Mouse (Mus musculus): Measurements from ENCODE around the gene Sf3b3. TPM values are rescaled to one million over a fixed set of nuclear protein-coding genes. Genes with fewer than 3 reads are reported as not detected.

The Sf3b3 gene
- polyA plus RNA-seq, 1 experiment from 2014 or later = 75.4 TPM

GRCm38 (mm10) chr8:110815308-110815707, 31.3 kb downstream of the Sf3b3 start:
- Histone ChIP-seq H3K4me1 (replicated peaks) (no peaks in the 10 kb centered on the region), H3K9ac (no peak overlapping the region), H3K9me3 (replicated peaks) (no peaks in the 10 kb centered on the region), H3K4me2 (no peak overlapping the region), H3K4me3 (replicated peaks) (no peak overlapping the region), H3K27me3 (no peaks in the 10 kb centered on the region), H3K36me3 (peaks cover 100% of the 10 kb centered on the region), H3K27ac (no peak overlapping the region)
- no peak for ATAC-seq (ENCODE audit: low read depth)
- no peak for DNase-seq
- WGBS (ENCODE audit: insufficient replicate concordance) = 70% methylated on average over 3 of the region's 3 CpGs

DNA sequence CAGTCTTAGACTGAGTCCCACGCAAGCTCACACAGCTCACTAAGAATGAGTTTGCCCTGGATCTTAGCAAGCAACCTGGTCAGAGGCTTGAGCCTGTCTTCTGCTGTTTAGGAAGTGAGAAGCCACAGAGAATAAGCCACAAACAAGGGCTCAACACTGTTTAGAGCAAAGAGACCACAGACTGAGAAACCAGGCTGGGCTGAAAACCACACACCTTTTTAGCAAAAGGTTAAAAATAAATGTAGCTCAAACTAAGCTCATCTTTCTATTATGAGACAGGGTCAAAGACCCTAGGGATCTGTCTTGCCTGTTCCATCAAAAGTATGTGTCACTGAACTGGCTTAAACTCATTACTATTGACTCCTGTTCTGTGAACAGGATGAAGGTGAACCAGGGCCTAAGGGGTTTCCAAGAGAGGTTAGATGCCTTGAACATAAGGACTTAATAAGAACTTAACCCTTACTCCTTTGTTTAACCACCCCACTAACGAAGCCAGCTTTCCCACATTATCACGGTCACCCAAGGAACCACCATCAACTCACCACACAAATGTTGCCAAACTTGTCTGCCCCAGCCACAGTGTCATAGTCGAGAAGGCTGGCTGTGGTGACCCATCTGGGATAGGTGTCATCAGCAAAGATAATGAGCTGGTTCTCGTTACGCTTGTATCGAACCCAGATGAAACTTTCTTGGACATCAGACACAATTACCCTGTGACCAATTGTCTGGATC, 33.3 kb downstream of the Sf3b3 start:
- H3K9ac ChIP-seq = no peak overlapping the region
- ATAC-seq (ENCODE audit: low read depth) (no peak), DNase-seq (no peak)
- H3K27me3 ChIP-seq = no peaks in the 10 kb centered on the region
- no peak overlapping the region for H3K4me2 ChIP-seq
- 82% methylated on average over 7 of the region's 7 CpGs for WGBS (ENCODE audit: insufficient replicate concordance)
- H3K27ac ChIP-seq = no peak overlapping the region
- no peak overlapping the region for H3K4me3 ChIP-seq (replicated peaks)
- H3K36me3 ChIP-seq = peaks cover 94% of the 10 kb centered on the region
- H3K4me1 ChIP-seq (replicated peaks) = peaks cover 4% of the 10 kb centered on the region; the same call in 1 of the 2 replicates
- H3K9me3 ChIP-seq (replicated peaks) = no peaks in the 10 kb centered on the region

DNA sequence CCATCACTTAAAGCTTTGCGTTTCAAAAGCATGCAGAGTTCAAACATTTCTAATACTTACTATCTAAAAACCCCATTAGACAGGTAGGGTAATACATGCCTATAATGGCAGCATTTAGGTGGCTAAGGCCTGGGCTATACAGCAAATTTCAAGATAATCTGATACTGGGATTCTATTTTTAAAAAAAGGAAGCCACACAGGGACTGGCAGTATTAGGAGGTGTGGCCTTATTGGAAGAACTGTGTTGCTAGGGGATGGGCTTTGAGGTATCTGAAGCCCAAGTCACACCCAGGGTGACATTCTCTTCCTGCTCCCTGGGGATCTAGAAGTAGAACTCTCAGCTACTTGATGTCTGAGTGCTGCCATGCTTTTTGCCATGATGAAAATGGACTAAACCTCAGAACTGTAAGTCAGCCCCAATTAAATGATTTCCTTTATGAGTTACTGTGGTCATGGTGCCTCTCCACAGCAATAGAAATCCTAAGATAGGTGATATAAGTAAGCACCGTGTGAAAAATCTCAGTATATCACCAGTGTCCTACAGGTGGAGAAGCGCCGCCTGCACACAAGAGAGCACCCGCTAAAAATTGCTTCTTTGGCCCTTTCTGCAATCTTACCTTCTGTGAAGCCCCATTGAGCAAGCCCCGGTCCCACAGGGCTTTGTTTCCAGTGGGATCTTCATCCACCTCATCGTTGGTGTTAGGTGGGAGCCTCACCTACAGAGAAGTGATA, 34.1 kb downstream of the Sf3b3 start:
- peaks cover 87% of the 10 kb centered on the region for H3K36me3 ChIP-seq
- no peak overlapping the region for H3K4me2 ChIP-seq
- 89% methylated on average over 7 of the region's 7 CpGs for WGBS (ENCODE audit: insufficient replicate concordance)
- H3K4me1 ChIP-seq (replicated peaks) = peaks cover 4% of the 10 kb centered on the region; the same call in 1 of the 2 replicates
- no peaks in the 10 kb centered on the region for H3K9me3 ChIP-seq (replicated peaks)
- ATAC-seq (ENCODE audit: low read depth) (no peak), DNase-seq (no peak)
- no peak overlapping the region for H3K9ac ChIP-seq
- H3K27ac ChIP-seq = no peak overlapping the region
- H3K27me3 ChIP-seq = no peaks in the 10 kb centered on the region
- H3K4me3 ChIP-seq (replicated peaks) = no peak overlapping the region

DNA sequence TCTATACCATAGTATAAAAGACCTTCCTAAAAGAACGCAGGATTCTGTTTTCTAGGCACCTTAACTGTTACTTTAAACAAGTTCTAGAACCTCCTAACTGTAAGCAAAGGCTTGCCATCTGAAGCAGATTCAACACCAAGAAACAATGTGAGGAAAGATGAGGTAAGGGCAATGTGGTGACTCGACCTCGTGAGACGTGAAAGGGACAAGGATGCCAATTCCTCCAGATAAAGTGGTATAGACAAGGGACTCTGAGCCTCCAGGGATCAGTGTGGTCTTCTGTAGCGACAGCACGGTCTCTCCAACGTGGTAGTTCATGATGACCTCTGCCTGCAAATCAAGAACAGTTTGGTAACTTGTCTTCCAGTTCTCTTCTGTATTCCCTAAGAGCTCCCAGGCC, 34.8 kb downstream of the Sf3b3 start:
- H3K27ac ChIP-seq = no peak overlapping the region
- no peak for ATAC-seq (ENCODE audit: low read depth)
- peaks cover 79% of the 10 kb centered on the region for H3K36me3 ChIP-seq
- no peaks in the 10 kb centered on the region for H3K9me3 ChIP-seq (replicated peaks)
- WGBS (ENCODE audit: insufficient replicate concordance) = 82% methylated on average over 7 of the region's 7 CpGs
- peaks cover 4% of the 10 kb centered on the region; the same call in 1 of the 2 replicates for H3K4me1 ChIP-seq (replicated peaks)
- no peak overlapping the region for H3K4me2 ChIP-seq
- no peak overlapping the region for H3K9ac ChIP-seq
- no peak for DNase-seq
- H3K4me3 ChIP-seq (replicated peaks) = no peak overlapping the region
- no peaks in the 10 kb centered on the region for H3K27me3 ChIP-seq

DNA sequence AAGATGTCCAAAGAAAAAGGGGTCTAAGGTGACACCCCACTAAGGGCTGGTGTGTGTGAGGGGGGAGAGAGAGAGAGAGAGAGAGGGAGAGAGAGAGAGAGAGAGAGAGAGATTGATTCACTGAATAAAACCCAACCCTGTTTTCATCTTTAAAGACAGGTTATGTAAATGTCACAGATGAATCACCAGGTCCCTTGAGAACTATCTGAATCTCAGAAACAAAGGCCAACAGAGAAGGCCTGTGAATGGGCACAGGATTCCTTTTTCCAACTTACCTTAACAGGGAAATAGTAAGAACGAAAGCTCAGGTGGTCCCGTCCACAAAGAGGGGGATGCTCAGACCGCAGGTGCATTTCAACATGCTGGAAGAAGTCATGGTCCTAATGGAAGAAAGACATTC, 35.5 kb downstream of the Sf3b3 start:
- 93% methylated on average over 3 of the region's 3 CpGs for WGBS (ENCODE audit: insufficient replicate concordance)
- Histone ChIP-seq H3K9me3 (replicated peaks) (no peaks in the 10 kb centered on the region), H3K9ac (no peak overlapping the region), H3K4me1 (replicated peaks) (peaks cover 4% of the 10 kb centered on the region; the same call in 1 of the 2 replicates), H3K4me3 (replicated peaks) (no peak overlapping the region), H3K27ac (no peak overlapping the region), H3K4me2 (no peak overlapping the region), H3K27me3 (no peaks in the 10 kb centered on the region), H3K36me3 (peaks cover 73% of the 10 kb centered on the region)
- no peak for DNase-seq
- no peak for ATAC-seq (ENCODE audit: low read depth)

DNA sequence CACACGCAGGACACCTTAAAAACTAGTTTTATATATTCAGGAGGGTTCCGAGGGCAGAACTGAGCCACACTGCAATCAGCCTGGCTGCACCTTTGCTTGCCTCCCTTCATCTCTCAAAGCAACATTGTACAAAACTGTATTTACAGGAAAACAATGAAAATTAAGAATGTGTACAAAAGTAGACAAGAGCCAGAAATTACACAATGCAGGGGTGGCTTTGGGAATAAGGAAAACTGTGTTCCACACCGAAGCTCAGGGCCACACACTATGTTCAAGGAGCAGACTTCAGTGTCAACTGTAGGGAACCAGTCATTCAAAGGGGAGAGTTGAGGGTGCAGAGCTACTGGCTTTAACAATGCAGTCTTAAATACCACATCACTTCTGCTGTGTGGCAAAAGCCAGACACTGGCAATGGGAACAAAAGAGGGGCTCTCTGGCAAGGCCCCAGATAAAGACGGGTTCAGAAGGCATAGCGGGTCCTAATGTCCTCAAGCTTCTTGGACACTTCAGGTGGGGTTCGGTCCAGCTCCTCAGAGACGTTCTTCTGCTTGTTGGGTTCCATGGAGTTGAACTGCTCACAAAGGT, 36.0 kb downstream of the Sf3b3 start:
- no peak overlapping the region for H3K4me2 ChIP-seq
- peaks cover 67% of the 10 kb centered on the region for H3K36me3 ChIP-seq
- no peaks in the 10 kb centered on the region for H3K27me3 ChIP-seq
- WGBS (ENCODE audit: insufficient replicate concordance) = 84% methylated on average over 7 of the region's 7 CpGs
- ATAC-seq (ENCODE audit: low read depth) (no peak), DNase-seq (no peak)
- H3K27ac ChIP-seq = no peak overlapping the region
- no peaks in the 10 kb centered on the region for H3K9me3 ChIP-seq (replicated peaks)
- H3K9ac ChIP-seq = no peak overlapping the region
- H3K4me1 ChIP-seq (replicated peaks) = peaks cover 4% of the 10 kb centered on the region; the same call in 1 of the 2 replicates
- no peak overlapping the region for H3K4me3 ChIP-seq (replicated peaks)

- no peak overlapping the region for H3K9ac ChIP-seq
- no peak overlapping the region for H3K4me3 ChIP-seq (replicated peaks)
- peaks cover 4% of the 10 kb centered on the region; the same call in 1 of the 2 replicates for H3K4me1 ChIP-seq (replicated peaks)
- ATAC-seq (ENCODE audit: low read depth) = no peak
- H3K27me3 ChIP-seq = no peaks in the 10 kb centered on the region
- DNase-seq = no peak
- H3K4me2 ChIP-seq = no peak overlapping the region
- peaks cover 60% of the 10 kb centered on the region for H3K36me3 ChIP-seq
- no peak overlapping the region for H3K27ac ChIP-seq
- H3K9me3 ChIP-seq (replicated peaks) = no peaks in the 10 kb centered on the region
- 44% methylated on average over 2 of the region's 2 CpGs for WGBS (ENCODE audit: insufficient replicate concordance)
Observed at GRCm38 (mm10) chr8:110809831-110810230, 36.8 kb downstream of the Sf3b3 start.

- Histone ChIP-seq H3K9me3 (replicated peaks) (no peaks in the 10 kb centered on the region), H3K4me2 (no peak overlapping the region), H3K27ac (peak overlapping the region; percentile 9; the same call in 1 of the 2 replicates), H3K9ac (no peak overlapping the region), H3K4me1 (replicated peaks) (peaks cover 4% of the 10 kb centered on the region; the same call in 1 of the 2 replicates), H3K4me3 (replicated peaks) (no peak overlapping the region), H3K27me3 (no peaks in the 10 kb centered on the region), H3K36me3 (peaks cover 49% of the 10 kb centered on the region)
- WGBS (ENCODE audit: insufficient replicate concordance) = 71% methylated on average over 13 of the region's 13 CpGs
- no peak for ATAC-seq (ENCODE audit: low read depth)
- DNase-seq = no peak
Observed at GRCm38 (mm10) chr8:110808495-110809472, 37.8 kb downstream of the Sf3b3 start.

DNA sequence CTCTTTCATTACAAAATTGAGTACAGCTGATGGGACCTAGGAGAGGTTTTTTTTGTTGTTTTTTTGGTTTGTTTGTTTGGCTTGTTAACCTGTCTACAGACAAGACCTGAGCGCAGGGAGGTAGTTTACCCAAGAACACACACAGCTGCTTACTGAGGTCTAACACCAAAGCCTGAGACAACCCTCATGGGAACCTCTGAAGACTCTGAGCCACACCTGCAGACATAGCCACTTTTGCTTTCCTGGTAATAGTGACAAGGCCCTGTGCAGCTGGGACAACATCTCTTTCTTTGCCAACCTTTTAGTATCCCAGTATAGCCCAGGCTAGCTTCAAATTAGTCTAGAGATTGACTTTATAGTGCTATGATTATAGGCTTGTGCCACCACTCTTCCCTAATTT, 40.4 kb downstream of the Sf3b3 start:
- ATAC-seq (ENCODE audit: low read depth) (no peak), DNase-seq (no peak)
- H3K27ac ChIP-seq = no peak overlapping the region
- H3K4me1 ChIP-seq (replicated peaks) = peaks cover 4% of the 10 kb centered on the region; the same call in 1 of the 2 replicates
- no peak overlapping the region for H3K4me2 ChIP-seq
- H3K9me3 ChIP-seq (replicated peaks) = no peaks in the 10 kb centered on the region
- H3K27me3 ChIP-seq = no peaks in the 10 kb centered on the region
- WGBS (ENCODE audit: insufficient replicate concordance) = 67% methylated on average over 1 of the region's 1 CpGs
- no peak overlapping the region for H3K9ac ChIP-seq
- H3K36me3 ChIP-seq = peaks cover 23% of the 10 kb centered on the region
- H3K4me3 ChIP-seq (replicated peaks) = no peak overlapping the region

DNA sequence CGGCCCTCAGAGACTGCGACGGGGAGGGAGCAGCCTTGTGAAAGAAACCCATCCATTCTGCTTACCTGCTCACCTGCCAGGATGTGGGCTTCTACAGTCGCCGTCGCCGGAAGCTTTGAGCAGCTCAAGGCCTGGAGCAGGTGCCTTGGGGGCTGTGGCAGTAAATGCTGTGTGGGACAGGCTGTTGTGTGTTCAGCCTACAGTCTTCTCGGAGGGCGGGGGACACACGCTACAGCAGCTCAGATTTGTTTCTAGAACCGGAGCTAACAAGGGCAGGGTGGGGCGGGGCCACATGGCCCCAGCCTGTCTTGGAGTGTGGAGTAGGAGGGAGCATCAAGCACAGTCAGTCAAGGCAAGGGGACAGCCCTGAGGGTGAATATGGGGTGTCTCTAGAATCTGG, 40.9 kb downstream of the Sf3b3 start, which contains the start of gene Il34:
Il34 (minus strand) TSS at position 256 of the 400 bp plus-strand sequence.
- no peak for ATAC-seq (ENCODE audit: low read depth)
- 29% methylated on average over 12 of the region's 12 CpGs for WGBS (ENCODE audit: insufficient replicate concordance)
- Histone ChIP-seq H3K27me3 (no peaks in the 10 kb centered on the region), H3K4me2 (no peak within 1 kb of the TSS), H3K4me1 (replicated peaks) (peaks cover 4% of the 10 kb centered on the region; the same call in 1 of the 2 replicates), H3K27ac (no peak within 1 kb of the TSS), H3K9ac (no peak within 1 kb of the TSS), H3K4me3 (replicated peaks) (no peak within 1 kb of the TSS), H3K9me3 (replicated peaks) (no peaks in the 10 kb centered on the region), H3K36me3 (peaks cover 18% of the 10 kb centered on the region)
- no peak for DNase-seq

All from liver, embryonic 13.5 days (tissue).